Mouse (Mus musculus) hindbrain, embryonic 11.5 days (tissue): ENCODE measurements around the gene Cldn13. TPM values are rescaled to one million over a fixed set of nuclear protein-coding genes. Genes with fewer than 3 reads are reported as not detected.
A peak's percentile ranks its signal among the peaks of the same experiment; 100 is the strongest.

Experiments
- ATAC-seq: fragments of 200-750 bp; cut with Nextera tagmentation; 2 replicates; pipeline ENCODE4 v1.8.0; 2017; ENCODE audit warnings: mild to moderate bottlenecking, moderate TSS enrichment, moderate library complexity; ENCODE audit not compliant: low FRiP score
- DNase-seq: peaks from one replicate; pipeline ENCODE4 v3.0.0-alpha.2; 2015; ENCODE audit warnings: low spot score
- H3K27ac ChIP-seq: fragments of 300-500 bp; sonication (generic); 2 replicates; pipeline ENCODE4 v1.5.1; 2014; ENCODE audit warnings: mild to moderate bottlenecking, low read depth, low read length
- H3K27me3 ChIP-seq: fragments of 300-500 bp; sonication (generic); 2 replicates; pipeline ENCODE4 v1.6.1; 2014; ENCODE audit warnings: mild to moderate bottlenecking, low read length, moderate library complexity, mixed read lengths; ENCODE audit not compliant: control insufficient read depth, insufficient read depth
- H3K36me3 ChIP-seq: fragments of 300-500 bp; sonication (generic); 2 replicates; pipeline ENCODE4 v1.6.1; 2014; ENCODE audit warnings: mild to moderate bottlenecking, low read length, moderate library complexity, mixed read lengths; ENCODE audit not compliant: control insufficient read depth, insufficient read depth
- H3K4me1 ChIP-seq: fragments of 300-500 bp; sonication (generic); replicated peaks from 2 replicates; pipeline ENCODE4 v1.6.1; 2014; ENCODE audit warnings: low read length, mixed read lengths; ENCODE audit not compliant: control insufficient read depth, insufficient read depth
- H3K4me2 ChIP-seq: fragments of 300-500 bp; sonication (generic); replicated peaks from 2 replicates; pipeline ENCODE4 v1.6.1; 2014; ENCODE audit warnings: mild to moderate bottlenecking, low read depth, low read length
- H3K4me3 ChIP-seq: fragments of 300-500 bp; sonication (generic); 2 replicates; pipeline ENCODE4 v1.5.1; 2014; ENCODE audit warnings: low read depth, low read length
- H3K9ac ChIP-seq: fragments of 300-500 bp; sonication (generic); 2 replicates; pipeline ENCODE4 v1.6.1; 2014; ENCODE audit warnings: low read depth, low read length
- H3K9me3 ChIP-seq: fragments of 300-500 bp; sonication (generic); 2 replicates; pipeline ENCODE4 v1.6.1; 2016; ENCODE audit warnings: low read length; ENCODE audit not compliant: control insufficient read depth
- WGBS: fragments of 180-500 bp; shearing (Covaris S2); extraction: QIAGEN DNeasy Blood & Tissue Kit; methylation state at CpG from one replicate; pipeline ENCODE4 v1.1.7; 2014; 5-methylcytosine and 5-hydroxymethylcytosine counted together
- polyA plus RNA-seq: library from polyadenylated mRNA; unstranded; fragments of >200 nt; fragmentation: Nextera tagmentation; extraction: Ambion mirVana; gene quantifications from 2 replicates; pipeline ENCODE4 v1.2.1, GENCODE M21; 2014

The Cldn13 gene
- polyA plus RNA-seq, 1 experiment from 2014 or later: 3.1 TPM

GRCm38 (mm10) chr5:134873034-134873433, 42.3 kb downstream of the Cldn13 start:
- no peak for ATAC-seq
- Histone ChIP-seq H3K36me3 (no peaks in the 10 kb centered on the region), H3K27ac (no peak overlapping the region), H3K4me2 (no peak overlapping the region), H3K4me1 (no peaks in the 10 kb centered on the region), H3K4me3 (no peak overlapping the region), H3K9ac (no peak overlapping the region), H3K27me3 (no peaks in the 10 kb centered on the region), H3K9me3 (no peaks in the 10 kb centered on the region)
- WGBS: 85% methylated on average over 8 of the region's 8 CpGs
- DNase-seq: no peak

GRCm38 (mm10) chr5:134872597-134872996, 42.7 kb downstream of the Cldn13 start:
- WGBS: 69% methylated on average over 5 of the region's 5 CpGs
- DNase-seq: no peak
- no peaks in the 10 kb centered on the region for H3K4me1 ChIP-seq
- H3K9ac ChIP-seq: no peak overlapping the region
- H3K4me2 ChIP-seq: no peak overlapping the region
- no peaks in the 10 kb centered on the region for H3K27me3 ChIP-seq
- H3K9me3 ChIP-seq: no peaks in the 10 kb centered on the region
- H3K4me3 ChIP-seq: no peak overlapping the region
- no peak for ATAC-seq
- H3K27ac ChIP-seq: no peak overlapping the region
- H3K36me3 ChIP-seq: no peaks in the 10 kb centered on the region

- H3K36me3 ChIP-seq: no peaks in the 10 kb centered on the region
- no peak overlapping the region for H3K9ac ChIP-seq
- H3K27me3 ChIP-seq: no peaks in the 10 kb centered on the region
- no peak overlapping the region for H3K4me2 ChIP-seq
- DNase-seq (no peak), ATAC-seq (no peak)
- no peak overlapping the region for H3K27ac ChIP-seq
- H3K9me3 ChIP-seq: no peaks in the 10 kb centered on the region
- H3K4me3 ChIP-seq: no peak overlapping the region
- H3K4me1 ChIP-seq: peaks cover 2% of the 10 kb centered on the region
- 75% methylated on average over 5 of the region's 5 CpGs for WGBS
These were observed 46.8 kb downstream of the Cldn13 start for GRCm38 (mm10) chr5:134868506-134868905.

- no peak overlapping the region for H3K9ac ChIP-seq
- ATAC-seq (no peak), DNase-seq (peak; percentile 47)
- no peak overlapping the region for H3K4me3 ChIP-seq
- H3K4me2 ChIP-seq: no peak overlapping the region
- no peaks in the 10 kb centered on the region for H3K27me3 ChIP-seq
- H3K9me3 ChIP-seq: no peaks in the 10 kb centered on the region
- H3K27ac ChIP-seq: no peak overlapping the region
- H3K4me1 ChIP-seq: peaks cover 2% of the 10 kb centered on the region
- H3K36me3 ChIP-seq: no peaks in the 10 kb centered on the region
- WGBS: 58% methylated on average over 18 of the region's 18 CpGs
These were observed 47.8 kb downstream of the Cldn13 start for GRCm38 (mm10) chr5:134867320-134868144.

GRCm38 (mm10) chr5:134865158-134865557, 50.2 kb downstream of the Cldn13 start:
- no peaks in the 10 kb centered on the region for H3K9me3 ChIP-seq
- 60% methylated on average over 8 of the region's 8 CpGs for WGBS
- H3K4me1 ChIP-seq: peaks cover 2% of the 10 kb centered on the region
- H3K4me3 ChIP-seq: no peak overlapping the region
- ATAC-seq (no peak), DNase-seq (no peak)
- H3K27ac ChIP-seq: no peak overlapping the region
- no peaks in the 10 kb centered on the region for H3K36me3 ChIP-seq
- H3K9ac ChIP-seq: no peak overlapping the region
- no peak overlapping the region for H3K4me2 ChIP-seq
- H3K27me3 ChIP-seq: no peaks in the 10 kb centered on the region

Other genes starting within 250 kb of the Cldn13 start
- gene Limk1, start 226.9 kb downstream of the Cldn13 start, polyA plus RNA-seq: 12.4 and 14.7 TPM in 2 replicates
- gene Eln, start 168.2 kb downstream of the Cldn13 start, polyA plus RNA-seq: 1.7 and 1.8 TPM in 2 replicates
- not detected in 2 replicates for gene Tmem270, start 8.8 kb downstream of the Cldn13 start, polyA plus RNA-seq
- 8.3 and 8.6 TPM in 2 replicates for gene Mettl27, start 16.8 kb upstream of the Cldn13 start, polyA plus RNA-seq
- gene Cldn4, start 31.4 kb upstream of the Cldn13 start, polyA plus RNA-seq: 7.8 and 10.2 TPM in 2 replicates
- gene Cldn3, start 70.7 kb upstream of the Cldn13 start, polyA plus RNA-seq: 3.5 and 5.3 TPM in 2 replicates
- gene Abhd11, start 93.6 kb upstream of the Cldn13 start, polyA plus RNA-seq: 45.1 and 48.3 TPM in 2 replicates
- 21.8 and 24.0 TPM in 2 replicates for gene Stx1a, start 108.0 kb upstream of the Cldn13 start, polyA plus RNA-seq
- 26.2 and 29.2 TPM in 2 replicates for gene Dnajc30, start 148.7 kb upstream of the Cldn13 start, polyA plus RNA-seq
- gene Bud23, start 149.4 kb upstream of the Cldn13 start, polyA plus RNA-seq: 113 and 118 TPM in 2 replicates
- gene Vps37d, start 162.7 kb upstream of the Cldn13 start, polyA plus RNA-seq: 10.4 and 12.0 TPM in 2 replicates
- gene Mlxipl, start 174.4 kb upstream of the Cldn13 start, polyA plus RNA-seq: 1.2 and 1.6 TPM in 2 replicates
- 21.4 and 21.9 TPM in 2 replicates for gene Tbl2, start 234.1 kb upstream of the Cldn13 start, polyA plus RNA-seq